Mouse (Mus musculus) MEL (cell line): Measurements from ENCODE around the gene Mroh2a. TPM values are rescaled to one million over a fixed set of nuclear protein-coding genes. Genes with fewer than 3 reads are reported as not detected.

Experiments used
- DNase-seq: peaks from one replicate; pipeline ENCODE4 v3.0.0; 2011; ENCODE audit warnings: low read depth, low spot score
- H3K27ac ChIP-seq: 2 replicates; pipeline ENCODE4 v1.5.1; 2012; ENCODE audit warnings: low read depth, mild to moderate bottlenecking, control low read depth, low read length, moderate library complexity; ENCODE audit not compliant: control insufficient read depth
- H3K27me3 ChIP-seq, 2 experiments: fragments of 150-350 bp in 1 of 2; sonication (generic) in 1 of 2; 2 replicates each; pipeline ENCODE4 v1.6.1; 2012; ENCODE audit warnings: low read length in 2 of 2, mild to moderate bottlenecking in 2 of 2, improper control_type of control experiment in 1 of 2, moderate library complexity in 1 of 2; ENCODE audit not compliant: insufficient read depth in 2 of 2, control insufficient read depth in 1 of 2
- H3K36me3 ChIP-seq, 2 experiments: 2 replicates each; pipeline ENCODE4 v1.6.1; 2012 to 2014; ENCODE audit warnings: low read length in 2 of 2, improper control_type of control experiment in 1 of 2, inconsistent platforms in 1 of 2, mild to moderate bottlenecking in 1 of 2; ENCODE audit not compliant: insufficient read depth in 2 of 2, control insufficient read depth in 1 of 2
- H3K4me1 ChIP-seq, 2 experiments: fragments of 150-350 bp in 1 of 2; sonication (generic) in 1 of 2; 2 replicates each; pipeline ENCODE4 v1.6.1; 2012; ENCODE audit warnings: low read length in 2 of 2, improper control_type of control experiment in 1 of 2, mild to moderate bottlenecking in 1 of 2; ENCODE audit not compliant: insufficient read depth in 2 of 2, control insufficient read depth in 1 of 2
- H3K4me3 ChIP-seq, 2 experiments: fragments of 150-350 bp in 1 of 2; sonication (generic) in 1 of 2; 2 replicates each; pipeline ENCODE4 v1.5.1; 2012; ENCODE audit warnings: low read depth in 2 of 2, low read length in 2 of 2, mild to moderate bottlenecking in 2 of 2, moderate library complexity in 2 of 2, control low read depth in 1 of 2, improper control_type of control experiment in 1 of 2; ENCODE audit not compliant: control insufficient read depth in 1 of 2, insufficient read depth in 1 of 2
- H3K79me2 ChIP-seq: 2 replicates; pipeline ENCODE4 v1.6.1; 2012; ENCODE audit warnings: mild to moderate bottlenecking, low read length, moderate library complexity; ENCODE audit not compliant: control insufficient read depth, poor library complexity, insufficient read depth
- H3K9ac ChIP-seq: 2 replicates; pipeline ENCODE4 v1.6.1; 2012; ENCODE audit warnings: low read depth, mild to moderate bottlenecking, control low read depth, low read length, moderate library complexity; ENCODE audit not compliant: control insufficient read depth, poor library complexity, severe bottlenecking
- H3K9me3 ChIP-seq: fragments of 150-350 bp; sonication (generic); replicated peaks from 2 replicates; pipeline ENCODE4 v1.6.1; 2012; ENCODE audit warnings: mild to moderate bottlenecking, low read length, improper control_type of control experiment, moderate library complexity; ENCODE audit not compliant: insufficient read depth
- BHLHE40 ChIP-seq: IDR thresholded peaks from 2 replicates; pipeline ENCODE4 v1.6.1; 2012; ENCODE audit warnings: low read depth, mild to moderate bottlenecking, inconsistent platforms, low read length, improper control_type of control experiment, borderline replicate concordance
- CHD1 ChIP-seq: IDR thresholded peaks from 2 replicates; pipeline ENCODE4 v1.6.1; 2012; ENCODE audit warnings: low read depth, mild to moderate bottlenecking, inconsistent platforms, low read length, improper control_type of control experiment
- CHD2 ChIP-seq: IDR thresholded peaks from 2 replicates; pipeline ENCODE4 v1.6.1; 2011; ENCODE audit warnings: low read length, improper control_type of control experiment
- E2F4 ChIP-seq: IDR thresholded peaks from 2 replicates; pipeline ENCODE4 v1.6.1; 2011; ENCODE audit warnings: low read depth, low read length, improper control_type of control experiment, borderline replicate concordance
- ELF1 ChIP-seq: IDR thresholded peaks from 2 replicates; pipeline ENCODE4 v1.6.1; 2014; ENCODE audit warnings: low read depth, mild to moderate bottlenecking, inconsistent platforms, low read length, improper control_type of control experiment, moderate library complexity
- GATA1 ChIP-seq: IDR thresholded peaks from 2 replicates; pipeline ENCODE4 v1.6.1; 2011; ENCODE audit warnings: low read depth, low read length, improper control_type of control experiment
- MAFK ChIP-seq: IDR thresholded peaks from 2 replicates; pipeline ENCODE4 v1.6.1; 2011; ENCODE audit warnings: low read depth, mild to moderate bottlenecking, low read length, improper control_type of control experiment, borderline replicate concordance
- MYB ChIP-seq: IDR thresholded peaks from 2 replicates; pipeline ENCODE4 v1.6.1; 2011; ENCODE audit warnings: mild to moderate bottlenecking, low read depth, low read length, improper control_type of control experiment
- NELFE ChIP-seq: IDR thresholded peaks from 2 replicates; pipeline ENCODE4 v1.6.1; 2011; ENCODE audit warnings: low read depth, low read length, improper control_type of control experiment
- POLR2A ChIP-seq, 2 experiments: IDR thresholded peaks; 2 replicates each; pipeline ENCODE4 v1.6.1; 2011 to 2012; ENCODE audit warnings: low read length in 2 of 2, mild to moderate bottlenecking in 2 of 2, control low read depth in 1 of 2, improper control_type of control experiment in 1 of 2, low read depth in 1 of 2, moderate library complexity in 1 of 2; ENCODE audit not compliant: control insufficient read depth in 1 of 2, insufficient read depth in 1 of 2, poor library complexity in 1 of 2
- RAD21 ChIP-seq: IDR thresholded peaks from 2 replicates; pipeline ENCODE4 v1.6.1; 2011; ENCODE audit warnings: mild to moderate bottlenecking, low read depth, low read length, improper control_type of control experiment
- RCOR1 ChIP-seq: IDR thresholded peaks from 2 replicates; pipeline ENCODE4 v1.6.1; 2012; ENCODE audit warnings: low read depth, mild to moderate bottlenecking, inconsistent platforms, low read length, improper control_type of control experiment
- SMC3 ChIP-seq: IDR thresholded peaks from 2 replicates; pipeline ENCODE4 v1.6.1; 2011; ENCODE audit warnings: low read depth, low read length, improper control_type of control experiment
- UBTF ChIP-seq: IDR thresholded peaks from 2 replicates; pipeline ENCODE4 v1.6.1; 2012; ENCODE audit warnings: low read depth, mild to moderate bottlenecking, inconsistent platforms, low read length, improper control_type of control experiment, moderate library complexity, borderline replicate concordance; ENCODE audit not compliant: insufficient read depth
- USF1 ChIP-seq: IDR thresholded peaks from 2 replicates; pipeline ENCODE4 v1.6.1; 2014; ENCODE audit warnings: low read depth, mild to moderate bottlenecking, inconsistent platforms, low read length, improper control_type of control experiment, moderate library complexity
- ZKSCAN1 ChIP-seq: IDR thresholded peaks from 2 replicates; pipeline ENCODE4 v1.6.1; 2012; ENCODE audit warnings: low read depth, mild to moderate bottlenecking, inconsistent platforms, low read length, improper control_type of control experiment, moderate library complexity
- ZMIZ1 ChIP-seq: IDR thresholded peaks from 2 replicates; pipeline ENCODE4 v1.6.1; 2012; ENCODE audit warnings: low read depth, mild to moderate bottlenecking, inconsistent platforms, low read length, improper control_type of control experiment, moderate library complexity
- polyA plus RNA-seq, 2 experiments: library from polyadenylated mRNA; stranded (reverse) in 1 of 2; unstranded in 1 of 2; fragments of >175 nt in 1 of 2; fragments of >200 nt in 1 of 2; gene quantifications; 2 replicates each; pipeline versions ENCODE4 v1.2.1 to v1.2.4; 2012; ENCODE audit warnings: low replicate concordance in 2 of 2, low read depth in 1 of 2; ENCODE audit not compliant: insufficient read length in 2 of 2, insufficient read depth in 1 of 2, missing spikeins in 1 of 2
- total RNA-seq: library from RNA; depleted of rRNA; stranded (reverse); fragments of 300-350 nt; gene quantifications from 2 replicates; pipeline ENCODE4 v1.2.3, GENCODE M21; 2012

The Mroh2a gene
- total and polyA plus RNA-seq, 3 experiments = 0.27 to 2.5 TPM; not detected in 1

DNA sequence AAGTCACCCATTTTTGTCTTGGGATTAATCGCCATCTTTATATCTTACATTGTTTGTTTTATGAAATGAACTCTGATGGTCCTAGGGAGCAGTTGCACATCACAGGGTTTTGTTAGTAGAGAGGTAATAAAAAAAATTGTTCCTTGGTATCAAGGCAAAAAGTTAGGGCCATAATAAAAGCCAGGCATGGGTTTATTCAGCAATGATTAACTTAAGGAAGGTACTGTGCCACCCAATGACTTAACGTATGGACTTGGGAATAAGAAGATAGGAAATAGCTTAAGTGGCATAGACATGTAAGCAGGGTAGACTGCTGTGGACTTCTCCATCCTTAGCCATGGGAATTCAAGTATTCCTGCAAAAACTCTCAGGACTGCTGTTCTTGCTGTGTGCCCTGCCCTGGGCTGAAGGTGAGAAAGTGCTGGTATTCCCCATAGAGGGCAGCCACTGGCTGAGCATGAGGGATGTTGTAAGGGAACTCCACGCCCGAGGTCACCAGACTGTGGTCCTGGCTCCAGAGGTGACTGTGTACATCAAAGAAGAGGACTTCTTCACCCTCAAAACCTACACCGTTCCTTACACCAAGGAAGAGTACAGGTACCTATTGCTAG lies 40.4 kb upstream of the Mroh2a start:
- no peak for TF ChIP-seq ZKSCAN1
- Histone ChIP-seq H3K4me3 (no peak overlapping the region), H3K36me3 (no peaks in the 10 kb centered on the region), H3K79me2 (no peaks in the 10 kb centered on the region), H3K27ac (no peak overlapping the region), H3K4me1 (no peaks in the 10 kb centered on the region), H3K27me3 (no peaks in the 10 kb centered on the region), H3K9ac (no peak overlapping the region), H3K9me3 (no peaks in the 10 kb centered on the region)
- DNase-seq = no peak

DNA sequence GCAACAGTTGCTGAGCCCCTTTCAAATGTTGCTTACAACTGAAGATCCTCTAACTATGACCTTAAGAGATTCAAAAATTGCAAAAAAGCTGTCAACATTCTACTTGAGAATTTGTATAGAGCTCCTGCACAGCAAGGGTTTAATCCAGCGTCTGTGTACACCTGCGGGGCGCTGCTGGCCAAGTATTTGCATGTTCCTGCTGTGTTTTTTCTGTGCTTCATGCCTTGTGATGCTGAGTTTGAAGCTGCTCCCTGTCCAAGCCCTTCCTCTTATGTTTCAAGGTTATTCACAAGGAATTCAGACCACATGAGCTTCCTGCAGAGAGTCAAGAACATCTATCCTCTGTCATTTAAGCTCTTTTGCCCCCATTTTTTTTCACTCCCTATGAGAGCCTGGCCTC lies 34.6 kb upstream of the Mroh2a start:
- Histone ChIP-seq H3K36me3 (no peaks in the 10 kb centered on the region), H3K4me3 (no peak overlapping the region), H3K27me3 (no peaks in the 10 kb centered on the region), H3K4me1 (no peaks in the 10 kb centered on the region), H3K9ac (no peak overlapping the region), H3K79me2 (no peaks in the 10 kb centered on the region), H3K9me3 (no peaks in the 10 kb centered on the region), H3K27ac (no peak overlapping the region)
- DNase-seq = no peak
- TF ChIP-seq POLR2A (IDR thresholded peaks at IDR 0.05; ENCODE audit: control insufficient read depth in 1 of 2, insufficient read depth in 1 of 2, low read depth in 1 of 2, low read length in 2 of 2, poor library complexity in 1 of 2) (no peak), CHD1 (no peak), BHLHE40 (no peak), E2F4 (no peak), MYB (no peak), ELF1 (no peak), USF1 (no peak), MAFK (no peak), NELFE (no peak), RCOR1 (no peak), ZMIZ1 (no peak), CHD2 (no peak), SMC3 (no peak), UBTF (no peak), RAD21 (no peak), GATA1 (no peak)
